Mouse (Mus musculus) cerebellum, adult 2 months (tissue): ENCODE data around the gene Pappa2. TPM values are rescaled to one million over a fixed set of nuclear protein-coding genes. Genes with fewer than 3 reads are reported as not detected.

Source experiments
- DNase-seq, 2 experiments: peaks; one replicate each; pipeline ENCODE4 v3.0.0; 2021
- H3K27ac ChIP-seq: fragments of 200-500 bp; 2 replicates; pipeline ENCODE4 v1.5.1; 2012; ENCODE audit warnings: low read length, control low read depth, inconsistent platforms; ENCODE audit not compliant: insufficient read depth
- H3K27me3 ChIP-seq: fragments of 200-500 bp; 2 replicates; pipeline ENCODE4 v1.6.1; 2012; ENCODE audit warnings: inconsistent platforms, mild to moderate bottlenecking, low read length, moderate library complexity; ENCODE audit not compliant: control insufficient read depth, insufficient read depth
- H3K4me1 ChIP-seq: fragments of 200-500 bp; 2 replicates; pipeline ENCODE4 v1.6.1; 2011; ENCODE audit warnings: low read length; ENCODE audit not compliant: control insufficient read depth, insufficient read depth
- H3K4me3 ChIP-seq: fragments of 200-500 bp; replicated peaks from 2 replicates; pipeline ENCODE3; 2011; ENCODE audit warnings: mild to moderate bottlenecking, low read depth, low read length, control low read depth; ENCODE audit not compliant: insufficient read depth
- CTCF ChIP-seq: fragments of 200-500 bp; IDR thresholded peaks from 2 replicates; pipeline ENCODE4 v1.5.1; 2011; ENCODE audit warnings: low read depth, mild to moderate bottlenecking, control low read depth, low read length, moderate library complexity, borderline replicate concordance; ENCODE audit not compliant: insufficient read depth
- POLR2A ChIP-seq: fragments of 200-500 bp; IDR thresholded peaks from 2 replicates; pipeline ENCODE4 v1.6.1; 2011; ENCODE audit warnings: low read length, control low read depth, borderline replicate concordance; ENCODE audit not compliant: insufficient read depth
- WGBS: fragments of 180-500 bp; shearing (Covaris S2); methylation state at CpG from one replicate; pipeline ENCODE4 v1.1.7; 2018; 5-methylcytosine and 5-hydroxymethylcytosine counted together
- polyA plus RNA-seq: library from polyadenylated mRNA; depleted of rRNA; stranded (reverse); fragments of >200 nt; gene quantifications from 2 replicates; pipeline ENCODE4 v1.2.3, GENCODE M21; 2012

The Pappa2 gene
- polyA plus RNA-seq, 1 experiment: 0.31 TPM

GRCm38 (mm10) chr1:158852836-158853567 is 127.3 kb downstream of the Pappa2 start:
- no peak overlapping the region for H3K4me3 ChIP-seq
- 86% methylated on average over 14 of the region's 14 CpGs for WGBS
- no peak for DNase-seq
- no peaks in the 10 kb centered on the region for H3K4me1 ChIP-seq
- H3K27me3 ChIP-seq: no peaks in the 10 kb centered on the region
- no peak overlapping the region for H3K27ac ChIP-seq
- no peak for TF ChIP-seq CTCF
- TF ChIP-seq POLR2A: no peak

GRCm38 (mm10) chr1:158850459-158850858 is 129.8 kb downstream of the Pappa2 start:
- no peak for DNase-seq
- no peak for TF ChIP-seq CTCF
- TF ChIP-seq POLR2A: no peak
- no peaks in the 10 kb centered on the region for H3K4me1 ChIP-seq
- H3K27ac ChIP-seq: no peak overlapping the region
- H3K4me3 ChIP-seq: no peak overlapping the region
- WGBS: 93% methylated on average over 3 of the region's 3 CpGs
- H3K27me3 ChIP-seq: no peaks in the 10 kb centered on the region

GRCm38 (mm10) chr1:158844604-158845003 is 135.7 kb downstream of the Pappa2 start:
- no peaks in the 10 kb centered on the region for H3K4me1 ChIP-seq
- WGBS: 78% methylated on average over 10 of the region's 10 CpGs
- no peak overlapping the region for H3K4me3 ChIP-seq
- TF ChIP-seq POLR2A: no peak
- no peak for TF ChIP-seq CTCF
- DNase-seq: no peak
- no peaks in the 10 kb centered on the region for H3K27me3 ChIP-seq
- no peak overlapping the region for H3K27ac ChIP-seq

GRCm38 (mm10) chr1:158837151-158837550 is 143.1 kb downstream of the Pappa2 start:
- no peak for DNase-seq
- 87% methylated on average over 4 of the region's 4 CpGs for WGBS
- no peaks in the 10 kb centered on the region for H3K4me1 ChIP-seq
- no peaks in the 10 kb centered on the region for H3K27me3 ChIP-seq
- no peak overlapping the region for H3K4me3 ChIP-seq
- TF ChIP-seq CTCF (no peak), POLR2A (no peak)
- H3K27ac ChIP-seq: no peak overlapping the region

- TF ChIP-seq POLR2A (no peak), CTCF (no peak)
- Histone ChIP-seq H3K4me3 (no peak overlapping the region), H3K4me1 (no peaks in the 10 kb centered on the region), H3K27ac (no peak overlapping the region), H3K27me3 (no peaks in the 10 kb centered on the region)
- WGBS: 92% methylated on average over 3 of the region's 3 CpGs
- no peak for DNase-seq
Observed at GRCm38 (mm10) chr1:158830152-158830551, 150.1 kb downstream of the Pappa2 start.

- TF ChIP-seq POLR2A (no peak), CTCF (no peak)
- no peaks in the 10 kb centered on the region for H3K4me1 ChIP-seq
- H3K27me3 ChIP-seq: no peaks in the 10 kb centered on the region
- H3K27ac ChIP-seq: no peak overlapping the region
- no peak for DNase-seq
- H3K4me3 ChIP-seq: no peak overlapping the region
Observed at GRCm38 (mm10) chr1:158827931-158828330, 152.4 kb downstream of the Pappa2 start.

- no peak overlapping the region for H3K4me3 ChIP-seq
- TF ChIP-seq POLR2A: no peak
- TF ChIP-seq CTCF: no peak
- H3K27ac ChIP-seq: no peak overlapping the region
- H3K4me1 ChIP-seq: no peaks in the 10 kb centered on the region
- 90% methylated on average over 2 of the region's 2 CpGs for WGBS
- DNase-seq: no peak
- H3K27me3 ChIP-seq: no peaks in the 10 kb centered on the region
Observed at GRCm38 (mm10) chr1:158819676-158820075, 160.6 kb downstream of the Pappa2 start.

GRCm38 (mm10) chr1:158816479-158816878 is 163.8 kb downstream of the Pappa2 start:
- Histone ChIP-seq H3K4me3 (no peak overlapping the region), H3K4me1 (no peaks in the 10 kb centered on the region), H3K27ac (no peak overlapping the region), H3K27me3 (no peaks in the 10 kb centered on the region)
- 95% methylated on average over 3 of the region's 3 CpGs for WGBS
- TF ChIP-seq POLR2A (no peak), CTCF (no peak)
- no peak for DNase-seq
